Mouse (Mus musculus) heart, adult 18-20 months (tissue): ENCODE data around the gene Exoc3. TPM values are rescaled to one million over a fixed set of nuclear protein-coding genes. Genes with fewer than 3 reads are reported as not detected.

Experiments
- DNase-seq, 2 experiments: peaks; one replicate each; pipeline ENCODE4 v3.0.0; 2021 to 2022; ENCODE audit warnings: mixed read lengths in 1 of 2
- long read RNA-seq, 2 experiments: library from polyadenylated mRNA; stranded (forward); transcript quantifications; one replicate each; pipeline ENCODE4 v2.0.0; 2021
- total RNA-seq, 2 experiments: library from RNA; stranded (reverse); gene quantifications; 2 replicates each; pipeline ENCODE4 v1.2.3; 2021

The Exoc3 gene
- total RNA-seq, result 10 to 100 TPM; 45.6 to 48.6 TPM
- long read RNA-seq, experiment 1, full-length matches to known transcripts, result 51 of 111 reads
- long read RNA-seq, experiment 1, partial matches to known transcripts, result 12 of 111 reads
- long read RNA-seq, experiment 1, other reads (novel, unspliced or antisense), result 48 of 111 reads
- long read RNA-seq, experiment 2, full-length matches to known transcripts, result 25 of 63 reads
- long read RNA-seq, experiment 2, partial matches to known transcripts, result 1 of 63 reads
- long read RNA-seq, experiment 2, other reads (novel, unspliced or antisense), result 37 of 63 reads

- peak; percentile 93 to 94 for DNase-seq
Observed at GRCm38 (mm10) chr13:74208317-74208985, at the start of gene Exoc3. Gene Exoc3, minus strand, starts transcription at chr13:74208732.

GRCm38 (mm10) chr13:74246494-74246893 is 38.0 kb upstream of the Exoc3 start:
- DNase-seq, result peak in 1 of 2 experiments; percentile 5

- no peak for DNase-seq
Observed at GRCm38 (mm10) chr13:74245899-74246231, 37.3 kb upstream of the Exoc3 start.

- DNase-seq, result peak; percentile 84 to 87
Observed at GRCm38 (mm10) chr13:74245214-74245898, 36.8 kb upstream of the Exoc3 start.

GRCm38 (mm10) chr13:74237574-74237973 is 29.0 kb upstream of the Exoc3 start:
- DNase-seq, result no peak

- DNase-seq, result no peak
Observed at GRCm38 (mm10) chr13:74220659-74221058, 12.1 kb upstream of the Exoc3 start.

GRCm38 (mm10) chr13:74218441-74218840 is 9.9 kb upstream of the Exoc3 start:
- DNase-seq, result no peak

GRCm38 (mm10) chr13:74208986-74209345 is 434 bp upstream of the Exoc3 start:
- no peak for DNase-seq

- no peak for DNase-seq
Observed at GRCm38 (mm10) chr13:74196451-74196850, 12.1 kb downstream of the Exoc3 start.

- DNase-seq, result peak in 1 of 2 experiments; percentile 13
Observed at GRCm38 (mm10) chr13:74192613-74193012, 15.9 kb downstream of the Exoc3 start.

GRCm38 (mm10) chr13:74183011-74183695 is 25.4 kb downstream of the Exoc3 start:
- DNase-seq, result no peak

GRCm38 (mm10) chr13:74172036-74172435 is 36.5 kb downstream of the Exoc3 start:
- DNase-seq, result no peak

GRCm38 (mm10) chr13:74169446-74170164 is 38.9 kb downstream of the Exoc3 start:
- DNase-seq, result no peak

- DNase-seq, result peak; percentile 64 to 71
Observed at GRCm38 (mm10) chr13:74167492-74167891, 41.0 kb downstream of the Exoc3 start.

- DNase-seq, result peak in 1 of 2 experiments; percentile 3
Observed at GRCm38 (mm10) chr13:74167057-74167413, 41.5 kb downstream of the Exoc3 start.

- DNase-seq, result peak; percentile 57 to 62
Observed at GRCm38 (mm10) chr13:74166348-74167056, 42.0 kb downstream of the Exoc3 start.

- DNase-seq, result no peak
Observed at GRCm38 (mm10) chr13:74147327-74147726, 61.2 kb downstream of the Exoc3 start.

GRCm38 (mm10) chr13:74145983-74146622 is 62.4 kb downstream of the Exoc3 start:
- no peak for DNase-seq

GRCm38 (mm10) chr13:74144120-74144884 is 64.2 kb downstream of the Exoc3 start:
- DNase-seq, result peak in 1 of 2 experiments; percentile 7

- DNase-seq, result no peak
Observed at GRCm38 (mm10) chr13:74143282-74143681, 65.2 kb downstream of the Exoc3 start.
